Mouse (Mus musculus): ENCODE data around the gene Ssc4d.

The Ssc4d gene

DNA sequence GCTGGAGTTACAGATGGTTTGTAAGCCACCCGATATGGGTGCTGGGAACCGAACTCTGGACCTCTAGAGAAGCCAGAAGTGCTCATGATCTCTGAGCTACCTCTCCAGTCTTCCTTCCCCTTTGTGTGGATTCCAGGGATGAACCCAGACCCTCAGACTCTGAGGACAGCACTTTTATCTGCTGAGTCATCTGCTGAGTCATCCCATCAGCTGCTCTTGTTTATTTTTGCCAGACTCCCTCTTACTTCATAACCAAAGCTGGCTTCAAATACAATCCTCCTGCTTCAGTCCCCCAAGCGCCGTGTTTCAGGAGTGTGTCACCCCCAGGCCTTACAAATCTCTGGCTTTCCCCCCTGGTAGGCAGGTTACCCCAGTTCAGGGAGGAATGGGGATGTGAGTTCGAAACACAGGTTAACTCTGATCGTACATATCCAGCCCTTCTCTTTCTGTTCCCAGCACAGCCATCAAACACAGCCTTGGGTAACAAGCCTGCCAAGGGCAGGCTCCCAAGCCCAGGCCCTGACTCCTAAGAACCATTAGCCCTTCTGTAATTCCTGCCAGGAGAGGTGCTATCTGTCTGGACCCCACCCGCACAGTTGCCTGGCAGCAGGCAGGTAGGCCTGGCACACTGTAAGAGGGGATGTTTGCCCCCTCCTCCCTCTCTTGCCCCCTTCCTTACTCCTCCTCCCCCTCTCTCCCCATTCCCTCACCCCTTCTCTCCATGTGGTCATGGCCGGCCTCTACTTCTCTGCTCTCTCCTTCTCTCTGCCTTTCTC, 1.8 kb upstream of the Ssc4d start:
- no peak for DNase-seq

DNA sequence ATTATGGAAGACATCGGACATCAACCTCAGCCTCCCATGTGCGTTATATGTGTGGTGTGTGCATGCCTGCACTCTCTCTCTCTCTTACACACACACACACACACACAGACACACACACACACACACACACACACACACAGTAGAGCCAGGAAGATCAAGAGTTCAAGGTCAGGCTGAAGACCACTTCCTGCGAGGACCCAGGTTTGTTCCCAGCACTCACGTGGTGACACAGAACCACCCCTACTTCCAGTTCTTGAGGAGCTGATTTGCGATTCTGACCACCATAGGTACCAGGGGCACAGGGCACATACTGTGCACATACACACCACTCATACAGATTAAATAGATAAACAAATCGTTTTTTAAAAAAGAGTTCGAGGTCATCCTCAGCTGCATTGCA, 2.5 kb downstream of the Ssc4d start:
- DNase-seq: no peak

- no peak for DNase-seq
Observed at GRCm38 (mm10) chr5:135970247-135970646, 4.1 kb downstream of the Ssc4d start.

DNA sequence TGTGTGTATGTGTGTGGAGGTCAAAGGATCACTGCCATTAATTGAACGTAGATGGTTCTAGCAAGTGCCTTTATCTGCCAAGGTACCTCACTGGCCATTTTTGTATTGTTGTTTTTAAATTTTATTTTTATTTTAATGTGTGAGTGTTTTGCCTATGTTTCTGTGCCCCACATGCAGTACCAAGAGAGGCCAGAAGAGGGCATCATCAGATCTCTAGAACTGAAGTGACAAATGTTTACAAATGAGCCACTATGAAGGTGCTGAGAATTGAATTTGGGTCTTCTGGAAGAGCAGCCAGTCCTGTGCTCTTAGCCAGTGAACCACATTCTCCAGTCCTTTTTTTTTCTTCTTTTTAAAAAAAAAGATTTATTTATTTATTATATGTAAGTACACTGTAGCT, 5.5 kb downstream of the Ssc4d start:
- peak; percentile 43 to 65 for DNase-seq

DNA sequence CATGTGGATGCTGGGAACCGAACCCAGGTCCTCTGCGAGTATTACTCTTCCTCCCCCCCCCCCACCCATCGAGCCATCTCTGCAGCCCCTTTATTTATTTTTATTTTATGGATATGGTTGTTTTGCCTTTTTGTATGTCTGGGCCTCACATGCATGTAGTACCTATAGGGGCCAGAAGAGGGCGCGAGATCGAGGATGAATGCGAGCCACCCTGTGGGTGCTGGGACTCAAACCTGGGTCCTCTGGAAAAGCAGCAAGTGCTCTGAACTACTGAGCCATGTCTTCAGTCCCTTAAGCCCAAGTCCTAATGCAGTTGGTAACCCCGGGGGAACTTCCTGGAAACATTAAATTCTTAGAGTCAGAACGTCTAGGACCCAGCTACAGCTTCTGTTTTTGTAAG, 7.5 kb downstream of the Ssc4d start:
- DNase-seq: peak in 1 of 2 experiments; percentile 39

DNA sequence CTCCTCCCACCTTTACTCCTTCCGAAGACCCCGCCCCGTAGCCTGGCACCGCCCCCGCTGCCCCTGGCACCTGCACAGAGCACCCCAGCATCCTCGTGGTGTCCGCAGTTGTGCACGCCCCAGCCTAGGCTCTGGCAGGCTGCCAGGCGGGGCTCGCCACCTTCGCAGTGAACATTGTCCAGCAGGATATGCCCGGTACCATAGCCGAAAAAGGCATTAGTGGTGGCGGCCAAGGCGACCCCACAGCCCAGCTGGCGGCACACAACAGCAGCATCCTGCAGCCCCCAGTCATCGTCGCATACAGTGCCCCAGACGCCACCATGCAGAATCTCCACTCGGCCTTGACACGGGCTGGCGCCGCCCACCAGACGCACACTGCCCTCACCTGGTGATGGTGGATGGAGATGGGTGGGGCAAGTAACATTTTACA, 8.8 kb downstream of the Ssc4d start:
- peak; percentile 16 to 41 for DNase-seq

DNA sequence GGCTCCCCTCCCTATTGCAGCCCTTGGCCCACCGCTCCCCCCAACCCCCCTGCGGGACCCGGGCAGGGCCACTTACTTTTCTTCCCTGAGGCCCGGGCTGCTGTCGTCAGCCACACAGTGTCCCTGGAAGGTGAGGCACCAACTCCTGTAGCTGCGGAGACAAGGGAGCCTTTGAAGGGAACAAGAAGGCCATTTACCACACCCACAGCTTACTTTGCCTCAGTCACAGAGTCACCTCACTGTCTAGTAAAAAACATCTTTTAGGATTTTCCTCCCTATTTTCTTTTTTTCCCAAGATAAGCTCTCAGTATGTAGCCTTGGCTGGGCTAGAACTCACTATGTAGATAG, 11.1 kb downstream of the Ssc4d start:
- no peak for DNase-seq

GRCm38 (mm10) chr5:135962492-135963279, 11.6 kb downstream of the Ssc4d start:
- peak; percentile 98 to 100 for DNase-seq

GRCm38 (mm10) chr5:135962125-135962491, 12.2 kb downstream of the Ssc4d start:
- DNase-seq: no peak

DNA sequence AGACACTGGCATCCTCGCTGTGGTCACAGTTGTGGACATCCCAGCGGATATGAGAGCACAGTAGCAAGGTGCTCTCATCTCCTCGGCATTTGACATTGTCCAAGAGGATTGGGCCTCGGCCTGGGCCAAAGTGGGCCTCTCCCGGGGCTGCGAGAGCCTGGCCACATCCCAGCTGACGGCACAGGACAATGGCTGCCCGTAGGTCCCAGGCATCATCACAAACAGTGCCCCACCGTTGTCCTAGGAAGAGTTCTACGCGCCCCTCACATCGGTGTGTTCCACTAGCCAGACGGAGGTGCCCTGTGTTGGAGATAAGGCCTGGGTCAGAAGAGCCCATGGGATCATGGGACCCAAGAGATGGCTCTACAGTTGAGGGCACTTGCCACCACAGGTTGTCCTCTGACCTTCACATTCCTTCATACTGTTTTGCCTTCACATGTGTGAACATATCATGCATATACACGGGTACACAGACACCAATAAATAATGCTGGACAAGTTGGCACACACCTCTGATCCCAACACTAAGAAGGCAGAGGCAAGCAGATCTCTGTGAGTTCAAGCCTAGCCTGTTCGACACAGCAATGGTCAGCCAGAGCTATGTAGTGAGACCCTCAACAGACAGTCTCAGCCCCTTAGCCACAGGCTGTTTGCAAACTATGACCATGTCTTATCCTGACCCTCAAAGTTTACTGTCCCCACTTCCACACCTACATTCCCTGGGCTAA, 13.3 kb downstream of the Ssc4d start:
- DNase-seq: peak in 1 of 2 experiments; percentile 29

DNA sequence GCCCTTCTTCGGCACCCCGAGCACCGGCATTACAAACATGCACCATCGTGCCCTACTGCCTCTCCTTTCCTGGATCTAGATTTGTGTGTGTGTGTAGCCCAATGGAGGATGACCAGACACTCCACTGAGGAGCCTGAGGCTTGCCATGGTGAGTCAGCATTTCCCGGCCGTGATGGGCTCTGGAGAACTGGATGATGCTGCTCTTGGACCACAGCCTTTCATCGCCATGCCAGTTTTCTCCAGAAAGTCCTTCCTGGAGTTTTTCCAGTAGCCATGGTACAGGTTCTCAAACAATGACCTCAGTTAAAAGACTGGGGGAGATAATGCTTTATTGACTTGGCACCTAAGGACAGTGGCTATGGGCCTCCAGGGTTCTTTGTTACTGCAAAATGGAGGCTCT, 14.4 kb downstream of the Ssc4d start:
- DNase-seq: no peak

GRCm38 (mm10) chr5:135958367-135958766, 16.0 kb downstream of the Ssc4d start:
- DNase-seq: no peak

DNA sequence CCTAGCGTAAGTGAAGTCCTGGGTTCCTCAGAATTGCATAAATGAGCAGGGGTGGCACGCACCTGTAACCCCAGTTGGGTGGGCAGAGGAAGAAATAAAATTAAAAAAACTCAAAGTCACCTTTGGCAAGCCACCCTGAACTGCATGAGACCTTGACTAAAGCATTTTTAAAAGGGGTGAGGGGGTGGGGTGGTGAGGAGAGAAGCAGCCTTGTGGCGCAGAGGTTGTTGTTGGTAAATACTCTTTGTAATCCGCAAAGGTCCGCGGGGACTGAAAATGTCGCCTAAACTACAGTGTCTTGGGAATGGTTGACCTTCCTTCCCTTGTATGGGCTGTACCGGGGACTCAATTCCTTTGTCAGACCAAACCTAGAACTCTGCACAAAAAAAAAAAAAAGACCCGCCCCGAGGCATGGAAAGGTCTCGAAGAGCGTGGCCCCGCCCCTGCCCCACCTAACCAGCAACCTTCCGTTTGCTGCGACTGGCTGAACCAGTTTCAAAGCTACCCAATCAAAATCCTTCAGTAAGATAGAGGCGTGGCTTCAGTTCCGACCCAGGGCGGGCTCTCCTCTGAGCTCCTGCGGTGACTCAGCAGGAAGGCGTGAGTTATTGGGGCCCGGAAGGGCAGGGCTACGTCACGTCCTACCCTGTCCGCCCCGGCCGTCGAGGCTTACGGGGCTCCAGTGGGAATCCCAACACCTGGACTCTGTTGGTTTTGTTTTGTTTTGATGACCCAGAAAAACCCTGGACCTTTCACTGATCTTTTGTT, 16.9 kb downstream of the Ssc4d start:
- DNase-seq: peak; percentile 87 to 97

GRCm38 (mm10) chr5:135956300-135957206, 17.8 kb downstream of the Ssc4d start:
- DNase-seq: no peak

DNA sequence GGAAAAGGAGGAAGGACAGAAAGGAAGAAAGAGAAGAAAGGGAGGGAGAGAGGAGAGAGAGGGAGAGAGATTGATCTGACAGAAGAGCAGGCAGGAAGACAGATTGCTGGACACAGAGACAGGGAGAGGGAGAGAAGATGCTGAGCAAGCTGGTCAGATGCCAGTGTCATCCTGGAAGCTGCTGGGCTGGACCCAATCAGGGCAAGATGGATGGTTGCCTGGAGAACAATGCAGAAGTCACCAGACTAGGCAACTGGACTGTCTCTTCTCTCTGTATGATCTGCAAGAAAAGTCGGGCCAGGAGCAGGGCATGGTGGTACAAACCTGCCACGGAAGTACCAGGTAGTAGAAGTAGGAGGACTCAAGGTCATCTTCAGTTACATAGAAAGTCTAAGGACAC, 21.5 kb downstream of the Ssc4d start:
- DNase-seq: no peak

- DNase-seq: no peak
Observed at GRCm38 (mm10) chr5:135951660-135952059, 22.7 kb downstream of the Ssc4d start.

DNA sequence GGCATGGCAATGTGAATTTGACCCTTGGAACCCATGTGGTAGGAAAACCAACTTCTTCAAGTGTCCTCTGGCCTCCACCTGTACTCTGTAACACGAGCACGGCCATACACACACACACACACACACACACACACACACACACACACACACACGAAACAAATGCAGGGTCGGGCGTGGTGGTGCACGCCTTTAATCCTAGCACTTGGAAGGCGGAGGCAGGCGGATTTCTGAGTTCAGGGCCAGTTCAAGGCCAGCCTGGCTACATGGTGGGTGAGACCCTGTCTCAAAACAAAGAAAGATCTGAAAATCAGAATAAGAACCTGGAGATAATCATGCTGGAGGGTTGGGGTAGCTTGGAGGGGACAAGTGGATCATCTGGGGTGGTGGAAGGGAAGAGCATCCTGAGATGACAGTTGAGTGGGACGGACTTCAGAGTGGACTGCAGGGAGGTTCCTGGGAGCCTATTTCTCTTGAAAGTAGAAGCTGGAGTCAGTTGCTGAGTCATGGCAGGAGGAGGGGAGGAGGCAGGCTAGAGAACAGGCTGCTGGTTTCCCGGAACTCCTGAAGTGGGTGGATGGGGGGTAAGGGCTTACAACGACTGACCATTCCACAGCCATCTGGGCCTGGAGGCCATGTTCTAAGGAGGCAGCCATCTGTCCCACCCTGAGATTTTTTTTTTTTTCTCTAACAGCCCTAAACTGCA, 23.5 kb downstream of the Ssc4d start:
- DNase-seq: no peak

DNA sequence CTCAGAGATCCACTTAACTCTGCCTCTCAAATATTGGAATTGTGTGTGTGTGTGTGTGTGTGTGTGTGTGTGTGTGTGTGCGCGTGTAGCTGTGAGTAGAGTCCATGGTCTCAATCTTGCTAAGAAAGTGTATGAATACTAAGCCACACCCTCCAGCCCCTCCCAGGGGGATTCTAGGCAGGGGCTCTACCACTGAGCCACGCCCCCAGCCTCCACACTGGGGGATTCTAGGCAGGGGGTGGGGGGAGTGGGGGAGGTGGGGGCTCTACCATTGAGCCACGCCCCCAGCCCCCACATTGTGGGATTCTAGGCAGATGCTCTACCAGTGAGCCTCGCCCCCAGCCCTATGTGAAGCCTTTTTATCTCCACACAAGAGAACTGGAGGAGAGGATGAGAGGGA, 27.7 kb downstream of the Ssc4d start:
- no peak for DNase-seq

DNA sequence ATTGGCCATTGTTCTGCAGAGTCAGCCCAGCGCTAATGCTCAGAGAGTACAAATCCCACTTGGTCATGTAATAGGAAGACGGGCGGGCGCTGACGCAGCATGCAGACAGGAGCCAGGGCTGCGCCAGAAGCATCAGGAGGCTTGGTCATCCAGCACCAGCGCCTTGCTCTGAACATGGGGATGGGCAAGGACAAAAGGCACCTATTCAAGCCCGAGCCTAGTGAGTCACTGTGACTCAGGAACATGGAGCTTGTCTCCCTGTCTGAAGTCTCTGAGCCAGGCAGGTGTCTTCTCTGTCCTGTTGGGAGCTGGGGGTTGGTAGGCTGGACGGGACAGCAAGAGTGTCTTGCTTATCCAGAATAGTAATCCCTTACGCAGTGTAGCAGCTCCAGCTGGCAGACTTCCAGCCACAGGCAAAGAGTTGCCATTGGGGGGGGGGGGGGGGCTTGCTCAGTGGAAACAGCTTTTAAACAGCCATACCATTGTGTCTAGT, 28.4 kb downstream of the Ssc4d start:
- no peak for DNase-seq

DNA sequence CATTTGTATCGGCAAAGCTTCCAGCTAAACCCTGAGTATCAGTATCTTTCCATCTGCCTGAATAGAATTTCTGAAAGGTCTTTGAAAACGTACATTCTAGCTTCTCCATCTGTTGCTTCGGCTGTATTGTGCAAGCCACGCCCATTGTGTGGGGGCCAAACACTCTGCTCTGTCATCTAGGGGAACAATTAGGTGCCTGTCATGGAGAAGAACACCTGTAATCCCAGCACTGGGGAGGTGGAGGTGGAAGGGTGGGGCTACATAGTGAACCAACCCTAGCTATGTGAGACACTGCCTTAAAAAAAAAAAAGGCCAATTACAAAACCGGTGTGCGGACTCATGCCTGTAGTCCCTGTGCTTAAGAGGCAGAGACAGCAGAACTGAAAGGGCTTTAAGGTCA, 31.6 kb downstream of the Ssc4d start:
- no peak for DNase-seq

DNA sequence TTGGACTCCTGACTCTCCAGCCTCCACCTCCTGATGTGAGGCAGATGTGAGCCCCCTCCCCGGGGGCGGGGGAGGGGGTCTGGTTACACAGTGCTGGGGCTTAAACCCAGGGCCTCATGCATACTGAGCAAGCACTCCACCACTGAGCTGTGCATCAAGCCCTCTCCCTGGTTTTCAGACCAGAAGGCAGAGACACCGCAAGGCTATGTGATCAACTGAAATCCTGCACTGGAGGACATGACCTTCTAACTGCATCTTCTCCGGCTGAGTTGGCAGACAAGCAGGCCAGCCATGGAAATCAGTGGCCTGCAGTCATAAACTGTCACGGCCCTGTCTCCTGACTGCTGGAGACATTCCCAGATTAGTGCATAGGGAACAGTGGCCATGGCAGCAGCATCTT, 33.7 kb downstream of the Ssc4d start:
- no peak for DNase-seq

All from thymus, postnatal 36 days (tissue).